Mouse (Mus musculus): Measurements from ENCODE around the gene Fkbp5.

The Fkbp5 gene

GRCm38 (mm10) chr17:28504182-28504581 is 13.1 kb downstream of the Fkbp5 start:
- no peak for DNase-seq (ENCODE audit: low spot score)

GRCm38 (mm10) chr17:28502196-28502821 is 15.0 kb downstream of the Fkbp5 start:
- DNase-seq (ENCODE audit: low spot score): no peak

GRCm38 (mm10) chr17:28500465-28500864 is 16.9 kb downstream of the Fkbp5 start:
- DNase-seq (ENCODE audit: low spot score): no peak

- no peak for DNase-seq (ENCODE audit: low spot score)
Measured at GRCm38 (mm10) chr17:28499190-28499589, 18.1 kb downstream of the Fkbp5 start.

GRCm38 (mm10) chr17:28495832-28496231 is 21.5 kb downstream of the Fkbp5 start:
- no peak for DNase-seq (ENCODE audit: low spot score)

GRCm38 (mm10) chr17:28491035-28491770 is 26.1 kb downstream of the Fkbp5 start:
- no peak for DNase-seq (ENCODE audit: low spot score)

GRCm38 (mm10) chr17:28488258-28489013 is 28.9 kb downstream of the Fkbp5 start:
- DNase-seq (ENCODE audit: low spot score): no peak

- no peak for DNase-seq (ENCODE audit: low spot score)
Measured at GRCm38 (mm10) chr17:28487584-28488257, 29.6 kb downstream of the Fkbp5 start.

- DNase-seq (ENCODE audit: low spot score): no peak
Measured at GRCm38 (mm10) chr17:28486720-28487119, 30.6 kb downstream of the Fkbp5 start.

GRCm38 (mm10) chr17:28485977-28486400 is 31.3 kb downstream of the Fkbp5 start:
- peak; percentile 88 for DNase-seq (ENCODE audit: low spot score)

GRCm38 (mm10) chr17:28485446-28485948 is 31.8 kb downstream of the Fkbp5 start:
- DNase-seq (ENCODE audit: low spot score): peak; percentile 24

GRCm38 (mm10) chr17:28484704-28485445 is 32.5 kb downstream of the Fkbp5 start:
- DNase-seq (ENCODE audit: low spot score): peak; percentile 2

- no peak for DNase-seq (ENCODE audit: low spot score)
Measured at GRCm38 (mm10) chr17:28477421-28477820, 39.9 kb downstream of the Fkbp5 start.

- no peak for DNase-seq (ENCODE audit: low spot score)
Measured at GRCm38 (mm10) chr17:28476441-28476840, 40.9 kb downstream of the Fkbp5 start.

GRCm38 (mm10) chr17:28475593-28476325 is 41.6 kb downstream of the Fkbp5 start:
- no peak for DNase-seq (ENCODE audit: low spot score)

GRCm38 (mm10) chr17:28472696-28473095 is 44.6 kb downstream of the Fkbp5 start:
- no peak for DNase-seq (ENCODE audit: low spot score)

- DNase-seq (ENCODE audit: low spot score): no peak
Measured at GRCm38 (mm10) chr17:28470876-28471275, 46.5 kb downstream of the Fkbp5 start.

- no peak for DNase-seq (ENCODE audit: low spot score)
Measured at GRCm38 (mm10) chr17:28467749-28468148, 49.6 kb downstream of the Fkbp5 start.

- DNase-seq (ENCODE audit: low spot score): no peak
Measured at GRCm38 (mm10) chr17:28465968-28466367, 51.4 kb downstream of the Fkbp5 start.

- no peak for DNase-seq (ENCODE audit: low spot score)
Measured at GRCm38 (mm10) chr17:28463701-28464443, 53.5 kb downstream of the Fkbp5 start.

All from spleen, adult 12 weeks (tissue).